Mouse (Mus musculus) common myeloid progenitor, adult 5-6 weeks (primary cell): ENCODE measurements at regions not wholly inside any gene's neighbourhood (a gene's known extent, or its start where the extent isn't known, plus 50 kb on each side); places are given as distances from the start of the nearest gene placed in this dataset.

Experiments used
- ATAC-seq: replicated peaks from 2 replicates; pipeline ENCODE4 v1.8.0; 2016; ENCODE audit warnings: low read depth, mild to moderate bottlenecking, moderate TSS enrichment, inconsistent platforms; ENCODE audit not compliant: poor library complexity, severe bottlenecking

GRCm38 (mm10) chr6:135520868-135521267, 158.5 kb downstream of the Emp1 start:
- no peak for ATAC-seq

- ATAC-seq = no peak
Measured at GRCm38 (mm10) chr6:135524886-135525285, 162.5 kb downstream of the Emp1 start.

- ATAC-seq = no peak
Measured at GRCm38 (mm10) chr6:135525841-135526327, 163.5 kb downstream of the Emp1 start.

- no peak for ATAC-seq
Measured at GRCm38 (mm10) chr6:135526460-135527160, 164.3 kb downstream of the Emp1 start.

GRCm38 (mm10) chr6:135527879-135528278, 165.5 kb downstream of the Emp1 start:
- no peak for ATAC-seq

GRCm38 (mm10) chr6:135539791-135540646, 177.7 kb downstream of the Emp1 start:
- peak; percentile 52; the same call in 1 of the 2 replicates for ATAC-seq

DNA sequence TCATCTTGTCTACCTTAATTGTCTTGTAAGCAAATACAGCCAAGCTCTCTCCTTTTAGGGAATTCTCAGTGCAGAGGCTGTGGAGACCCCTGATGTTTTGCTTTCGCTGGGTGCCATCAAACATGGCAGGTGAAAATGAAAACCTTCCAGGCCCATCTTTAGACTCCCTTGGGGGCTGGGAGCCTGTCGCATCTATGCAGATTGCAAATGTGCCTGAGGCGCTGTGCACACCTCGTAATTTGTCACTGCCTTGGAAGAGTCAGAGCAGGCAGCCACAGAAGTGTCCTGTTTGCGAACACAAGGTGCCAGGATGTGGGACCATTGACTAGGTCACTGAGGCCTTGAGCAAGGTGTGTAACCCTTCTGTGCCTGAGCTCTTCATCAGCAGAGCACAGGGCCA, 179.2 kb downstream of the Emp1 start:
- ATAC-seq = no peak

GRCm38 (mm10) chr6:135542356-135542755, 180.0 kb downstream of the Emp1 start:
- ATAC-seq = no peak

DNA sequence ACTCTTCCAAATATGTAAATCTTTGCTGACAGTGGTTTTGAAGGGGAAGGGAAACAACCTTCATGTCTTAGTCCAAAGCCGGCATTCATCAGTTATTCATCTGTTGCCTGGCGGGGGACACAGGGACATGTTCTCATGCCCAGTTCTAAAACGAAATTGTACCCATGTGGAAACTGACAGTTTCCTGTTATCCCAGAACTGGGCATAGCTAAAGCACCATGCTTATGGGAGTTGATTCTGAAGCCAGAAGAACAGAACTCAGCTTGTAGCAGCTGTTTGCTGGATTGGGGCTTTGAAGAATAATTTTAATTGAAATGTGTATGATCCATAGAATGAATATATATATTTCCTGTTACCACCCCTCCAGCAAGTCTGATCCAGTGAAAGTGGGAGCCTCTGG, 181.0 kb downstream of the Emp1 start:
- ATAC-seq = no peak

- no peak for ATAC-seq
Measured at GRCm38 (mm10) chr6:135543863-135544262, 181.5 kb downstream of the Emp1 start.

- no peak for ATAC-seq
Measured at GRCm38 (mm10) chr6:135550368-135550950, 188.1 kb downstream of the Emp1 start.

DNA sequence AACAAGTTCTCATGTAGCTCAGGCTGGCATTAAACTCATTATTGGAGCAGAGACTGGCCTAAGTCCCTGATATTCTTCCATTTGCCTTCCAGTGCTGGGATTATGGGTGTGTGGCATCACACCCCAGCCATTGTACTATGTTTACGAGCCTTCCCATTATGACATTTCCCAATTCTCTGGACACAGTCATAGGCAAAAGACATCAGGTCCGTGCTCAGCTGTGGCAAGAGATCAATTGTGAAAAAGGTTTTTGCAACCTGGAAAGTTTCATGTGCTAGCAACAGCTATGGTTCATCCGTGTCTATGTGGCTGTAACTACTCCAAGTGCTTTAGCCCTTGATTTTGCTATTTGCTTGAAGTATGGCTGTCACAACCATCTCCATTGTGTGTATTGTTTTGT, 190.1 kb downstream of the Emp1 start:
- no peak for ATAC-seq

DNA sequence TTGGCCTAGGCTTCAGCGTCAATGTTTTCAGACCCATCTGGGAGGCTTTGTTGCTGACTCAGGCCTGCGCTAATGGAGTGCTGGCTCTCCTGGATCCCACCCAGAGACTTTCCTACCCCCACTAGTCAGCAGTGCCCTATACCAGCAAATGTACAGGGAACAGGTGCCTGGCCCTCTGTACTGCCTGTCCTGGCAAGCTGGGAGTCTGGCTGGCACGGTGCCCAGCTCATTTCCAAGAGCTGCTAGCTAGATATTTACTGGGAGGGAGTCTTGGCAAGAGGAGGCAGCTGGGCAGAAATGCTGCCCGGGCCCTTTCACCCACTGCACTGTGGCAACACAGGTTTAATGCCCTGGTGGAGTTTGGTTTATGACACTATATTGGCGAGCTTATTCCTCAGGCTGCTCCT, 197.2 kb downstream of the Emp1 start:
- ATAC-seq = no peak

GRCm38 (mm10) chr6:135562267-135562666, 199.9 kb downstream of the Emp1 start:
- ATAC-seq = no peak

- no peak for ATAC-seq
Measured at GRCm38 (mm10) chr6:135563766-135564165, 201.4 kb downstream of the Emp1 start.

- no peak for ATAC-seq
Measured at GRCm38 (mm10) chr6:135569086-135569485, 206.7 kb downstream of the Emp1 start.

DNA sequence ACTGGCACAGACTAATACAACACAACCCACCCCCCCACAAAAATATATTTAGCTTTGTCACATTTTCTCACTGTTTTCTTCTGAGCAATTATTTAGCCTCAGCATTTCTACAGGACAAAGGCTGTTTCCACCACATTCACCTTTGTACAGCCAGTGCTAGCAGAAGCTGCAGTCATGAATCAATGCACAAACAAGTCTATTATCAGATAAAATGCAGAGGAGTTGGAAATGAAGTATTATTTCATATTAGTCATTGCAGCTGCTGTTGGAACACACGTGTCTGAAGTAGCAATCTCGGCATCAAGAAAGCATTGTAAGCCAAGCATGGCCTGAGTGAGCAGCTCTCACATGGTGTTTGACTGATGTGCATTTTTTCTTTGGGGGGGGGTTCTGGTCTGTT, 212.9 kb downstream of the Emp1 start:
- ATAC-seq = no peak

DNA sequence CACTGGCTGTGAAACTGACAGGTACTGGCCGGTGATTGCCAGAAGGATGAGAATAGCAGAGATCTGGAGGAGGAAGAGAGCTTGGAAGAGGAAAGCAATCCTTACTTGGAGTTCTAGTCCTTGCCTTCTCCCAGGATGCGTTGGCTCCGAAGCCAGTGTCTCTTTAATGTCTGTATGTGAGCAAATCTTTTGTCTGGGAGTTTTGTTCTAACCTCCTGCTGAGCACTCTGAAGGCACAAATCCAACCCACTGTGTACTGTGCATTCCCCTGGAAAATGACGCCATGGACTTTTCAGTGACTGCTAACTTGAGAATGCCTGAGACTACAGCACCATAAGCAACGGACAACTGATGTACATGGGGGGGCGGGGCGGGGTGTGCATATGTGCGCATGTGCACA, 216.4 kb downstream of the Emp1 start:
- no peak for ATAC-seq

GRCm38 (mm10) chr6:135582567-135582966, 220.2 kb downstream of the Emp1 start:
- ATAC-seq = no peak

GRCm38 (mm10) chr6:135584782-135585181, 222.4 kb downstream of the Emp1 start:
- no peak for ATAC-seq

DNA sequence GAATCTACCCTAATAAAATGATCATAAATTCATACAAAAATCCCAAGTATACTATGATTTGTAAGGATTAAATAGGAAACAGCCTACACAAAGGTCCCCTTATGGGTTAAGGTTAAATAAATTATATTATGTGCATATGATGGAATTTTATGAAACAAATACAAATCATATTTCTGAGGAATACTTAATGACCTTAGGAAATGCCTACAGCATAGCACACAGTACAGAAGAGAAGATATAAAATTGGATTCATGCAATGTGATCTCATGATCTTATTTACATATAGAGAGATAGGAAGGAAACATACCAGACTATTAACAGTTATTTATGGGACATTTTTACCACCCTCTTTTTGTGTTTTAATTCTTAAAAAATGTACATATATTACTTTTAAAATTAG, 227.7 kb downstream of the Emp1 start:
- no peak for ATAC-seq
